Mouse (Mus musculus) kidney, postnatal 4 days (tissue): ENCODE results near the gene Lhx1.

Source experiments
- DNase-seq, 2 experiments: peaks; one replicate each; pipeline ENCODE4 v3.0.0; 2021; ENCODE audit warnings: mixed read lengths in 2 of 2

Gene Lhx1

DNA sequence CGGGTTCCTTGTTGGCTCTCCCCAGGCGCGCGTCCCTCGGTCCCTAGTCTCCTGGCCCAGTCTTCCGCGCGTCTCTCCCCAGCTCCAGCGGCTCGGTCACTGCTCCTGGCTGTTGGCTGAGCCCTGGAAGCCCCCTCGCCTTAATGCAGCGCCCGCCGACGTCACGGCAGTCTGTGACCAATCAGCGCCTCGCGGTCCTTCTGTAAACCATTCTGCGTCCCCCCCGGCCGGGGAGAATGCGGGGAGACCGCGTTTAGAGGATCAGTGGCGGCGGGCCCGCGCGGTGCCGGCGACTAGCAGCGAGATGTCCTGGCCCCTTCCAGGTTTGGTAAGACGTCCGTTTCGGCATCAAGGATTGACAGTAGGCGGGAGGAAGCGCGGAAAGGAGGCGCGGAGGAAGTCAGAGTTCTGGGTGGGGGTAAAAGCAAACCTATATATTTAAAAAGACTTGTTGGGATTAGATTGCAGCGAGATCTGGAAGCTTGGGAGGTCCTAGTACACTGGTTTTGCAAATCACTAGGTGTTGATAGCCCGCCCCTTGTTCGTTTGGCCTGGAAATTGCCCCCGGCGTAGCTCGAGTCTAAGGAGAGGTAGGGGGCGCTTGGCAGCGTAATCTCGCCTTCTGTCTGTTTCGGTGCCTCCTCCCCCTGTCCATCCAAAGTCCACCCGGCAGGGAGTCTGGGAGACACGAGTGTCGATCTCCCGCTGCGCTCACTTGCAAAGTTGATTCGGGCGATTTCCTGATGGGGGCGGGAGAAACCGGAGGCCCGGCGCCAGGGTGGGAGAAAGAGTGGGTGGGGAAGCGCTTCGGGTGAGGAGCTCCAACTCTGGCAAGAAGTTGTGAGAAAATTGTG is at the start of gene Lhx1:
TSS of gene Lhx1 (minus strand) at position 115 of the 854 bp plus-strand sequence.
- DNase-seq: peak; percentile 88 to 92

DNA sequence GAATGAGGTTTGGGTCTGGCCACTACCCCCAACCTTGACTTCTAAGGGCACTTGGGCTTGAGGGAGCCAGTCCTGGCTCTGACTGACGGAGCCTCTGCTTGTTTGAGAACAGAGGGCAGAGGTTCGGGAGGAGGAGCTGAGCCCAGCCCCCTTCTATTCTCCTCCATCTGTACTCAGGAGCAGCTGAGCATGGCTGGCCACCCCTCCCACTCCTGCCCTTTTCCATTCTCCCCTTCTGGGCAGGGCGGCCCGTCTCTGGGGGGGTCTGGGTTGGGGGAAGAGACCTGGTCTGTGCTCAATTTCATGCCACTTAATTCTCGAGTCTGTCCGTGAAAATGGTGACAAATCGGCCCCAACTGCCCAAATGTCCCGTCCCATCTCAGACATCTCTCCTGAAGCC is 49.5 kb upstream of the Lhx1 start:
- no peak for DNase-seq

GRCm38 (mm10) chr11:84573637-84574036 is 48.3 kb upstream of the Lhx1 start:
- no peak for DNase-seq

GRCm38 (mm10) chr11:84570812-84571211 is 45.5 kb upstream of the Lhx1 start:
- DNase-seq: no peak

DNA sequence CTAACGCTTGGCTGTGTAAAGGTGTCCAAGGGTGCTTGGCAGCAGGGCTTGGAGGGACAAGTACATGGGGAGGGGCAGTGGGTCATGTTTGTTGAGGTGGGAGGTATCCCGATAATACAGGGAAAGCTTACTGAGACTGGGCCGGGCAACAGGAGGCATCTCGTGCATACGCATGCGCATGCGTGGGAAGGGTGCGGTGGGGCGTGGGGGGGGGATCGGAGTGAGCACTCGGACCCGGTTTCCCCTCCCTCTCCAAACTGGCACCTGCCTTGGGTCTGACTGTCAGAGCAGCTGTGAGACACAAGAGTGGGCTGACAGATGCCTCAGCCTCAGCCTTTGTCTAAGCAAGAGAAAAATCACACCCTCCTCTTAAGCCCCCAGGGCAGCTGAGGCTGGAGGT is 45.1 kb upstream of the Lhx1 start:
- DNase-seq: no peak

GRCm38 (mm10) chr11:84569052-84569751 is 43.9 kb upstream of the Lhx1 start:
- DNase-seq: no peak

DNA sequence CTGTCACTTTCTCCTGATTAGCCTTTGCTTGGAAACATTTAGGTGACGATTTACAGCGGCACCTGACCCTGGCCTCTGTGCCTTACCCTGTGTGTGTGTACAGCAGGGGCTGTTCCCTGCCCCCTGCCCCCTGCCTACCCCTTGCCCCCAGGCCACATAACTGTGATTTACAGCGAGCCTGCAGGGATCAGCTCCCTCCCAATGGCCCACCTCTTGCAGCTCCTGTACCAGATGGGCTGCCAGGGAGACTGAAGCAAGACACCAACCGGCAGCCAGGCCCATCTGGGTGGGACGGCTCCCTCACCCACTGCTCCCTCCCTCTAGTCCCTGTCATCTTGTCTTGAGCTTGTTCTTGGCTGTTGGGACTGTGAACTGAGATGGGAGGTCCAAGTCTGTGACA is 43.1 kb upstream of the Lhx1 start:
- DNase-seq: no peak

DNA sequence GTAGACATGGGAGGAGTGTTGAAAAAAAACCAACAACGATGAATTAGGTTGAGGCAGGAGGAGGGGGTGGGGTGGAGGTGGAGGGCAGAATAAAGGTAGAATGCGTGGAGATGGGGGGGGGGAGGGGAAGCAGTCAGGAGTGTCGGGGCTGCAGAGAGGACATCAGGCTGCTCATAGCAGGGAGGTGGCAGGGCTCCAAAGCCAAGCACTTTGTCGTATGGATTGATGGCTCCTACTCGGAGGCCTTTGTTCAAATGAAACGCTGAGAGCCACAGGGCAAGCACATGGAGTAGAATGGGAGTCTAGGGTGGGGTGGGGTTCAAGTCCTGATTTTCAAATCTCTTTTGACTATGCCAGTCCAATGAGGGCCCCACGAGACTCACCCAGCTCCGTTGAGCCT is 41.4 kb upstream of the Lhx1 start:
- no peak for DNase-seq

GRCm38 (mm10) chr11:84565224-84565623 is 39.9 kb upstream of the Lhx1 start:
- no peak for DNase-seq

GRCm38 (mm10) chr11:84563360-84563759 is 38.0 kb upstream of the Lhx1 start:
- DNase-seq: no peak

DNA sequence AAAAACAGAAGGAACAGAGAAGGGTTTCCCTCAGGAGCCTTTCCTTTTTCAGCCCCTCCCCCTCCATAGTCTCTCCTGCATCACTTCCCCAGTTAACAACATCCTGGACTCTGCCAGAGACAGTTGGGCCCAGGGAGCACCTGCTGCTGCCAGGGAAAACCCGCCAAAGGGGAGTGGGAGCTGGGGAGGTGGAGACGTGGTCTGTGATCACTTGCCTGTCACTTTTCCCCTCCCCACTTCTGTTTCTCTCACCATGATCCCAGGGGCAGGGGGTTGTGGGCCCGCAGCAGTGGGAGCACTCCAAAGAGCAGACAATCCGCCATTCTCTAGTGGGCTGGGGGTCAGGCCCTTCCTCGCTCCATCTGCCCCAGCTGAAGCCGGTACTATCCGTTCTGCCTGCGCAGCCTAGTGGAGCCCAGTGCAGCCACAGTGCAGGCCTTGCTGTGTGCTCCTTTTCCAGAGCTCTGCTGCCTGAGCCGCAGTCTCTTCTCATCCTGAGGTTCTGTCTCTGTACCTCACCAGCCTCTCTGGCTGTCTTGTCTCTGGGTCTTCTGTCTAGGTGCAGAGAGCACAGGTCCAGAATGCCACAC is 37.5 kb upstream of the Lhx1 start:
- DNase-seq: peak in 1 of 2 experiments; percentile 31

DNA sequence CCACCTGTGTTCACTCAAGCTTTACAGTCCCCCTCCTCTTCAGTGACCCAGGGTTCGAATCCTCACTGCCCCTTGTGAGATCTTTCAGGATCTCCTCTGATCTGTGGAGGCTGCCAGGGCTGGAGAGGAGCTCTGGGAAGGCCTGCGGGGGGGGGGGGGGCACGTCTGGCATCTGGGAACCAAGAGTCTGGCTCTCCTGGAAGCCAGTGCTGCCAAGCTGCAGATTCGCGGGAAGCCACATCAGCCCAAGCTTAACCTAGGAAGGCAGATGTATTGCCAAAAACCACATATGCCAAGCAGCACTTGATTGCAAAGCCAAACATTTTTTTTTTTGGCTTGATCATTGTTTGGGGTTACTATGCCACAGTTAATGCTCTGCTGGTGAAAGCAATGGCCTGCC is 36.2 kb upstream of the Lhx1 start:
- no peak for DNase-seq

- DNase-seq: no peak
Measured at GRCm38 (mm10) chr11:84553821-84554450, 28.6 kb upstream of the Lhx1 start.

DNA sequence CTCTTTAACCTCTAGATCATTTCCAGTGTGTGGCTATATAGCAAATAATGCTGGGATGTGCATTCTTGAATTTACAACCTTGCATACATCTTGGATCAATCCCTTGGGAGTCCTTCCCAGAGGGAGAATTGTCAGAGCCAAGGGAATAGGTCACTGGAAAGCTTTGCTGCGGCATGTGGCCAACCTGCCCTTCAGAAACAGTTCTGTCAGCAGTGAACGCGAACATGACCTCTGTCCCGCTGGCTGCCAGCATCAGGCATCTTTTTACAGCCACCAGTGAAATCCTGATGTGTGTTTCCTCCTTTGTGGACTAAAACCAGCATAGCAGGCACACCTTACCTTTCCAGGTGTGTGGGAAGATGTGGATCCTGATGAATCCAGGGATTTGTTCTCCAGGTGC is 26.0 kb upstream of the Lhx1 start:
- DNase-seq: no peak

DNA sequence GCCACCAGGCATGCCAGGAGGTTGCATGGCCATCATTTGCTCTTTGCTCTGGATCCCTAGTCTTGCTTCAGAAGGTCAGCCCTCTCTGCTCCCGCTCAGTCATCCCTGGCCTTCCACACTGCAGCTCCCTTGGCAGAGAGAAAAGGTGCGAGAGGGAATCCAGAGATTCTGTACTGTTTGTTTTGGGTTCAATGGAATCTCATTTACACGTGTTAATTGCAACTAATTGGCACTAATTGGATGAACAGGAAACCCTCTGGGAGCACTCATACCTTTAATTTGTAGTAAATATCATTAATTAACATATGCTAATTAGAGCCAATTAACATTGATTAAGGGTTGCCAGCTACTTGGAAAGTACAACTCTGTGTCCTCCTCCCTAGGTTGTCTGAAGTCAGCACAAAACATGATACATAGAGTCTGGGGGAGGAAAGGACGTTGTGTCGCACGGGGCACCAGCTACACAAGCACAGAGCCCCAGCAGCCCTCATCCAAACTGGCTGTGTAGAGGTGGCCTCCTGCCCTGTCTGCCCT is 24.0 kb upstream of the Lhx1 start:
- no peak for DNase-seq

- no peak for DNase-seq
Measured at GRCm38 (mm10) chr11:84548293-84548692, 23.0 kb upstream of the Lhx1 start.

DNA sequence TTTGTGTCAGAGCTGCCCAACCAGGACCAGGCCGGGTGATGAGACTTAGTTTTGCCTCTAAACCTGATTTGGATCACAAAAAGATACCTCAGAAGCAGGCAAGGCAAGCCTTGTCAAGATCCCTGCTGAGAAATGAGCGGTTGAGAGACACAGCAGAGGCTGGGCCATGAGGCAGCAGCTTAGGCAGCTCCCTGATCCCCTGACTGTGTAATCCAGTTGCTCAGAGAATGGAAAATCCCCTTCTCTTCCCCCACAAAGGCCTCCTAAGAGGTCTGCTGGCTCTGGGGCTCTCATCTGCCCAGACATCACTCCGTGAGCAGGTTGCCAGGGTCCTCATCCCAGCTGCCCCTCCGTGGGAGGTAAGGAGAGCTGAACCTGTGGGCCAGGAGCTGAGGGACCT is 14.6 kb upstream of the Lhx1 start:
- no peak for DNase-seq

GRCm38 (mm10) chr11:84529797-84530703 is 4.7 kb upstream of the Lhx1 start:
- peak in 1 of 2 experiments; percentile 36 for DNase-seq

DNA sequence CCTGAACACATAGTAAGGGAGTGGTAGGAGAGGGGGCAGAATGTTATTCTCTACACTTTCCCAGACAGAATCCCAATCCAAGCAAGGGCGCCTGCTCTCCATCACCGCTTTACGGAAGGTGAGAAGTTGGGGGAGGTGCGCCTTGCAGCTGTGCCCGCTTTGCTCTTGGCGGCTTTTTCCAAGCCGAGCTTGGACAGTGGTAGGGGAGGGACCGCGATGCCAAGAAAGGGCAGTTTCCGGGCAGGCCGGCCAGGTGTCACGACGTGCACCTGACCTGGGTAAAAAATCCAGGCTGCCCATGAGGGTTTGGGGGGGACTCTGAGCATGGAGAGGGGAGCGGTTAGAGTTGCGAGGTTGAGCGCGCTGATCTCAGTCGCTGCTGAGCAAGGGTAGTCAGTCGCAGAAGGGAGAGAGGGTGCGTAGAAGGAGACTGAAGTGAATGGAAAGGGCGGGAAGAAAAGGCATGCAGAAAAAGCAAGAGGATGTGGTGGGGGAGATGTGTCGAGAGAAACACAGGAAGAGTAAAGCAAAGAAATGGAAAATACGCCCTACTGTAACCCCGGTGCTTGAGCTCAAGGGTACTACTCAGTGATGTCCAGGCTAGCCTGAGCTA is 3.9 kb upstream of the Lhx1 start:
- peak; percentile 53 to 72 for DNase-seq

GRCm38 (mm10) chr11:84526976-84527860 is 1.9 kb upstream of the Lhx1 start:
- no peak for DNase-seq
